Mouse (Mus musculus) cortical plate, adult 2 months (tissue): ENCODE measurements around the gene Cldn34c1. TPM values are rescaled to one million over a fixed set of nuclear protein-coding genes. Genes with fewer than 3 reads are reported as not detected.
"Not testable (repeated sequence)": the region's sequence is repeated elsewhere in the genome, so short reads cannot be mapped to it uniquely, and the experiment has no call there.

Source experiments
- H3K27ac ChIP-seq: fragments of 200-500 bp; 2 replicates; pipeline ENCODE4 v1.5.1; 2012; ENCODE audit warnings: low read length, control low read depth, inconsistent platforms; ENCODE audit not compliant: insufficient read depth
- H3K4me1 ChIP-seq: fragments of 200-500 bp; 2 replicates; pipeline ENCODE4 v1.6.1; 2011; ENCODE audit warnings: low read length; ENCODE audit not compliant: control insufficient read depth, insufficient read depth
- H3K4me3 ChIP-seq: fragments of 200-500 bp; 2 replicates; pipeline ENCODE4 v1.5.1; 2011; ENCODE audit warnings: mild to moderate bottlenecking, low read length, control low read depth; ENCODE audit not compliant: insufficient read depth
- CTCF ChIP-seq: fragments of 200-500 bp; IDR thresholded peaks from 2 replicates; pipeline ENCODE4 v1.5.1; 2011; ENCODE audit warnings: mild to moderate bottlenecking, control low read depth, low read length; ENCODE audit not compliant: insufficient read depth; ENCODE audit errors: extremely low read depth
- POLR2A ChIP-seq: fragments of 200-500 bp; IDR thresholded peaks from 2 replicates; pipeline ENCODE4 v1.6.1; 2011; ENCODE audit warnings: mild to moderate bottlenecking, low read length, control low read depth; ENCODE audit not compliant: insufficient read depth; ENCODE audit errors: extremely low read depth
- polyA plus RNA-seq: library from polyadenylated mRNA; depleted of rRNA; stranded (reverse); fragments of >200 nt; gene quantifications from 2 replicates; pipeline ENCODE4 v1.2.3, GENCODE M21; 2012; rRNA removed

Gene Cldn34c1
- polyA plus RNA-seq: 4.9 and 6.0 TPM in 2 replicates

- peak within 1 kb of the TSS; percentile 84 for H3K27ac ChIP-seq
- H3K4me1 ChIP-seq: no peaks in the 10 kb centered on the region
- TF ChIP-seq POLR2A: no peak
- TF ChIP-seq CTCF: no peak
- H3K4me3 ChIP-seq: peak within 1 kb of the TSS; percentile 64
Observed at GRCm38 (mm10) chrX:123103291-123104260, at the start of gene Cldn34c1. Gene Cldn34c1 (plus strand): TSS chrX:123103495.

GRCm38 (mm10) chrX:123087441-123087840 lies 15.9 kb upstream of the Cldn34c1 start:
- Histone ChIP-seq H3K4me3 (no peak overlapping the region), H3K27ac (no peak overlapping the region)

GRCm38 (mm10) chrX:123102806-123103205 lies 489 bp upstream of the Cldn34c1 start:
- H3K4me1 ChIP-seq: not testable (repeated sequence)
- peak overlapping the region; percentile 64 for H3K4me3 ChIP-seq
- peak overlapping the region; percentile 51 for H3K27ac ChIP-seq

More at GRCm38 (mm10) chrX:123087441-123087840, 15.9 kb upstream of the Cldn34c1 start:
- H3K4me1 ChIP-seq: no peaks in the 10 kb centered on the region
- no peak for TF ChIP-seq CTCF
- no peak for TF ChIP-seq POLR2A

GRCm38 (mm10) chrX:123104692-123105091 lies 1.4 kb downstream of the Cldn34c1 start:
- not testable (repeated sequence) for H3K27ac ChIP-seq, H3K4me1 ChIP-seq, H3K4me3 ChIP-seq

- not testable (repeated sequence) for H3K27ac ChIP-seq, H3K4me3 ChIP-seq, H3K4me1 ChIP-seq
Observed at GRCm38 (mm10) chrX:123222381-123222780, 119.1 kb downstream of the Cldn34c1 start, which contains the start of gene Srsx. Gene Srsx (minus strand): TSS chrX:123222481.

Other genes starting within 250 kb of the Cldn34c1 start
- not detected in 2 replicates for gene Gm17521, start 73.8 kb upstream of the Cldn34c1 start, polyA plus RNA-seq
- not detected in 2 replicates for gene Srsx, start 119.0 kb downstream of the Cldn34c1 start, polyA plus RNA-seq
- gene Gm17577, start 143.4 kb downstream of the Cldn34c1 start, polyA plus RNA-seq: not detected in 2 replicates